Mouse (Mus musculus) liver, postnatal 0 days (tissue): ENCODE measurements around the gene Dgcr2.

ENCODE experiments used
- CTCF ChIP-seq: sonication (generic); IDR thresholded peaks from 2 replicates; pipeline ENCODE4 v1.5.1; 2016; ENCODE audit warnings: antibody characterized with exemption, low read depth
- EP300 ChIP-seq: IDR thresholded peaks from 2 replicates; pipeline ENCODE4 v1.6.1; 2016; ENCODE audit warnings: antibody characterized with exemption, low read depth, mild to moderate bottlenecking

DNA sequence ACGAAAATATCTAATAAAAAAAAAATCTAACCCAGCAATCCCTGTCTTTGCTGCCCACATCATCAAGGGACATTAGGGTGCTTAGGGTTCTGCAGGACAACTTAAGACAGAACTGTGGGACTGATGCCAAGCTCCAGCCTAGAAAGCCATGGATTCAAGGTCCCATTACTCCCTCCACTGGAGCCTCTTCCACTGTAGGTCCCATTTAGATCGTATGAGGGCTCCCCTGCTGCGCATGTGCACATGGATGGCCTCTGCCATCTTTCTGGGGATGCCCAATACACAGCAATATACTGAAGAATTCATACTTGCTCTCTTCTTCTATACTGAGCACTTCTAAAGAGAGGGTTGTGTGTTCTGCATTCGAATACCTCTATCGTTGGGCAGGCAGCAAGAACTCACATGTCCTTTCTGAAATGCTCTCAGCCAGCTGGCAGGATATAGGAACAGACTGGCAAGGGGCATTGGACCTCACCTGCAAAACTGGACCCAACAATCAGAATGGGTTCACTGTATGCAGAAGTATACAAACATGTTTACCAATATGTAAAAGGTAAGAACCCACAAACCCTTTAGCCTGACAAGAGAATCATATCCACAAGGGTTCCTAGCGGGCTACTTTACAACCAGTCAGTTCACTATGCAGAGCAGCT lies 8.5 kb downstream of the Dgcr2 start:
- no peak for TF ChIP-seq CTCF
- no peak for TF ChIP-seq EP300
